Mouse (Mus musculus) right cerebral cortex, postnatal 36 days (tissue): Measurements from ENCODE around the gene Kcnq5.
"Not testable (repeated sequence)": the region's sequence is repeated elsewhere in the genome, so short reads cannot be mapped to it uniquely, and the experiment has no call there.

Experiments
- DNase-seq, 2 experiments: peaks; one replicate each; pipeline ENCODE4 v3.0.0; 2022; ENCODE audit warnings: low spot score in 2 of 2, mixed read lengths in 1 of 2

Kcnq5 gene

DNA sequence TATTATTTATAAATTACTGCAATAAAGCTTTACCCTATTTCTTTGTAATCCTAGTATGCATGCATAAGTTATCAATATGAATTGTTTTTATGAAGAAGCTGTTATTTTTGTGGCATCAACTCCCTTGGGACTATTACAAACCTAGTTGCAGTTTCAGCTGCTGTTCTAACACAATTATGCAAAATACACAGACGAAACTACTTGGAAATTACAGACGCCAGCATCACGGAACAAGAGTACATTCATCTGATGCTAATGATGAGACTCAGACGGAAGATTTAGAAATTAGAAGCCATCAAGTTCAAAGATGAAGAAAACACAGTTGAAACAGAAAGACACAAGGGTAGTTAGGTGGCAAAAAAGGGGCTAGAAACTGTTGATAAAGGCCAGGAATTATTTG, 310.9 kb downstream of the Kcnq5 start:
- DNase-seq: no peak

- DNase-seq: no peak
Observed at GRCm38 (mm10) chr1:21635406-21635805, 326.3 kb downstream of the Kcnq5 start.

- no peak for DNase-seq
Observed at GRCm38 (mm10) chr1:21634013-21634412, 327.7 kb downstream of the Kcnq5 start.

DNA sequence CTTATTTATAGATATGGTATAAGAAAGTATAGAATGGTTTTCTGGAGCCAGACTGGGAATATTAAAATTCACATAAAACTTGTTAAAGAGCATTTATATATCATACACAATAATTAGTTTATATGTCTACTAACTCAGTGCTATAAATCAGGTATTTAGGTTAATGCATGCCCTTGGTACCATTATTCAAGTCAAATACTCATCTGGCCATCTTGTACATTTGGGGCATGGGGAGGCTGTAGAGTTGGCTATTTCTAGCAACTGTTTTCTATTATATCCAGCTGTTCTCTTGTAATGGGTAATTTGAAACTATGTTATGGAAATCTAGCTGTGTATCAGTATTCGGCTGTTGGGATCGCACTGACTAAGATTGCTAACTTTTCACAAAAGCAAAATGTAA, 339.3 kb downstream of the Kcnq5 start:
- no peak for DNase-seq

DNA sequence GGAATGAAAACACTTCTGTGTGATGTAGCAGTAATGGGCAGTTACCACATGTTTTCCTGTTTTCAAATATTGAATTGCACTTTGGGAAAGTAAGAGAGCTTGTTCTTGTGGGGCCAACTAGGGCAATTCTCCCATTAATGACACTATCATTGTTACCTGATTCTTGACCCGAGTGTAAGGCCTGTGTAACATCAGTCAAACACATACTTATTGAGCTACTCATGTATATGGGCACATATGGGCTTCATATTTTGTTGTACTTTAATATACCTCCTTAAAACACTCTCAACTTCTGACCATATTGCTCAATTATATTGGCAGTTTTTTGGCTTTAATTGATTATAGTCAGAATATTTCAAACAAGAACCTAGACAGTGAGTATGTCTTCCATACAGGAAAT, 339.7 kb downstream of the Kcnq5 start:
- DNase-seq: no peak

DNA sequence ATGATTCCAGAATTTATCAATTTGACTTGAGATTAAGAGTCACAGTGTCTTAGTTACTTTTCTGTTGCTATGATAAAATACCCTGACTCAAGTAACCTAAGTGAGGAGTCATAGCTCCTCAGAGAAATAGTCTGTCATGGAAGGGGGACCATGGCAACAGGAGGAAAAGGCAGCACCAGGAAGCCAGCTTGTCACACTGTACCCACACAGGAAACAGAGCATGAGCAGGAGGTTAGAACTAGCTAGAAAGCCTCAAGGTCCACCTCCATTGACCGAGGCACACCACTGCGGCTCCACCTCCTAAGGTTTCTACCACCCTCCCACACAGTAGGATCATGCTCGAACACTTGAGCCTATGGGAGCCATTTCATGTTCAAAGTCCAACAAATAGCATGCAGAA, 343.0 kb downstream of the Kcnq5 start:
- DNase-seq: no peak

DNA sequence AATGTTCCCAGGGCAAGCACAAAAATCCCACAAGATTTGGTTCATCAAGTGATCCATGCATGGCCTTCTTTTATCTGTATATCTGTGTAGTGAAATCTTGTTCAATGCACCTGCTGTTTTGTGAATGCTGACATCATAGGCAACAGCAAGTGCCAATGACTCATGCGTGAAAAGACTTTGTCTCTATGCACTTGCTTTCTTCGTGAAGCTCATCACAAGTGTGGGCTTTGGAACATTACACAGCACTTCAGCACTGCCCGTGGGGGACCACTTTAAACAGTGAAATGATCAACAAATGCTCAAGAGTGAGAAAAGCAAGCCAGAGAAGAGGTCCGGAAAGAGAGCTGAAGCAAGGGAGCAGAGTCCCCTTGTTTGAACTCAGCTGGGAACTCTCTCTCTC, 345.1 kb downstream of the Kcnq5 start:
- DNase-seq: peak in 1 of 2 experiments; percentile 11

DNA sequence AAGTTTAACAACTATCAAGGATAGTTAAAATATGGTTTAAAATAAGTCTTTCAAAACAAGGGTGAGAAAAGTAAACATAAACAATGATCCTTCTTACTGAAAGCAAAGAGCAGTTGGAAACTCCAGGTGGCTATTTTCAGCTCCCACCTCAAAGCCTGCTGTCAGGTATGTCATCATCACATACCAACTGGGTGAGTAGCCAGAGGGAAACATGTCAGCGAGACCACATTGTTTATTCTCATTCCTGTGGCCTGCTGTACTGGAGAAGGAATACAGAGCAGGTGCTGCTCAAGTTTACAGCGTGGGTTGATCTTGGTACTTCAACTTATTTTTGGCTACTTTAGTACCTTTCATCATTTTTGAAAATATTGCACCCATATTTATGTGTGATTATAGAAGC, 347.8 kb downstream of the Kcnq5 start:
- DNase-seq: no peak

DNA sequence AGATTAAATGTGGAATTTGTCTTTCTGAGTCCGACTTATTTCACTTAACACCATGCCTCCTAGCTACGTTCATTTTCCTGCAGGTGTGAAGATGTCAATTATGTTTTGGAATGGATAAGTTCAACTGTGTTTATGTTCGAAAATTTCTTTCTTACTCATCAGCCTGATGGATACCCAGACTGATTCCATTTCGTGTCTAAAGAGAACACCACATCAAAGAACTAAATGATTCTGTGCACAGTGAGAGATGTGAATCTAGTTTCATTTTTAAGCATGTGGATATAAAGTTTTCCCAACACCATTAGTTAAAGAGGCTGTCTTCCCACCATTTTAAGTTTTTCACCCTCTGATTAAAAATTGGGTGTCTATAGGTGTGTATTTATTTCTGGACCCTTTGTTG, 357.7 kb downstream of the Kcnq5 start:
- no peak for DNase-seq

DNA sequence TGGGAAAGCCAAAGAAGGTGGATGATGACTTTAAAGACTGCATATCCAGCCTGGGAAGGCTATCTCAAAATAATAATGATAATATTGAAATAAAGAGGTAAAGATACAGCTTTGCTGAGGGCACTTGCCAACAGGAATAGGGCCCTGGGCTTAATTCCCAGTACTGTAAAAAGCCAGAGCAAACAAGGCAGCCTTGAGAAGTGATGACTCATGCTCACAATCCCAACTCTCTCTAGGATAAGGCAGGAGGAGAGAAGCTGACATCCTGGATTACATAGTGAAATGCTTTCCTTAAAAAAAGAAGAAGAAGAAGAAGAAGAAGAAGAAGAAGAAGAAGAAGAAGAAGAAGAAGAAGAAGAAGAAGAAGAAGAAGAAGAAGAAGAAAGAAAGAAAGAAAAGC, 359.2 kb downstream of the Kcnq5 start:
- DNase-seq: no peak

DNA sequence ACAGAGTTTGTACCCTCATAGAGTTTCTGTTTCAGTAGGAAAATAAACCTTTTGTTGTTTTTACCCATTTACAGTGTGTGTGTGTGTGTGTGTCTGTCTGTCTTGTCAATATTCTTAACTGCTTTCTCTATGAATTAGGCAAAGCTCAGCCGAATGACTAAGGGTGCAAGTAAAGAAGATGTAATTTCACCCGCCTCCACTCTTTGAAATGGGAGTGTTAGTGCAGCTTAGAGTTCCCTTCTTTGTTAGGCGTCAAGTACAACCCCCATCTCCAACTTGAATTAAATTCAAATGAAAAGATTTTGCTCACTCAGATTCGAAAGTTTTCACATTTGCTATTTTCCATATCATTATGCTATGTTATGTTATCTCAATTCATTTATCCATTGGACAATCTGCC, 361.1 kb downstream of the Kcnq5 start:
- no peak for DNase-seq

GRCm38 (mm10) chr1:21593872-21594271, 367.9 kb downstream of the Kcnq5 start:
- no peak for DNase-seq

- DNase-seq: not testable (repeated sequence)
Observed at GRCm38 (mm10) chr1:21567397-21567796, 394.3 kb downstream of the Kcnq5 start.

GRCm38 (mm10) chr1:21554630-21555029, 407.1 kb downstream of the Kcnq5 start:
- DNase-seq: no peak

DNA sequence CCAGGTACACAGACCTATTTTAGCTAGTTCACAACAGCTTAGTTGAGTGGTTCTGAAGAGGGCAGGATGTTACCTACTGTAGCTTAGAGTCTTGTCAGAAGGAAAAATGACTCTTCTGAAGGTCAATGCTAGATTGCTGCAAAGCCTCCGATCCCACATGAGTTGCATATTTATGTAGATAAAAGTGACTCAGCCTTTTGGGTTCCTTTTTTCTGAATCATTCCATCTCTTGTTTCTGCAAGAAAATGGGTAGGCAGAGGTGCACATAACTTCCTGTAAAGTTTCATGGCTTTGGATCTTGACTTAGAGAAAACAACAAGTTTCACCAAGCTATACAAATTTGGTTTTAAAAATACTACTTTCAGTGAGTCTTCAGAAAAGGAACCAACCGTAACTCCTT, 409.0 kb downstream of the Kcnq5 start:
- DNase-seq: no peak

- no peak for DNase-seq
Observed at GRCm38 (mm10) chr1:21543909-21544308, 417.8 kb downstream of the Kcnq5 start.

DNA sequence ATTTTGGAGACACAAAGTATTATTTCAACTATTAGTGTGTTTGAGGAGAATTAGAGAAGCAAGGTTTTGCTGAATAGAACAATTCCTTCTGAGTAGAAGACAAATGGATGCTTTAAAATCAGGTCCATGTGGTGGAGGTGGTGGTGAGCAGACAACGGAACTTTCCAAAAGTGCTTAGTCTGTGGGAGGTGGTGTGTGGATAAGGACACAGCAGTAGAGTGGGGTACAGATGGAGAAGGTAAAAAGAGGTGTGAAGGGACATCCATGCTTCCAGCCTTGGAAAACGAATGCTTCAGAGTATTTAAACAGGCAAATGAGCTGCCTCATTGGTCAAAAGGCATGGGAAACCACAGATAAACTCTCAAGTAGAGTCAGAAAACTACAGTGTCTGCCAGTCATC, 422.3 kb downstream of the Kcnq5 start:
- DNase-seq: peak; percentile 8 to 68

DNA sequence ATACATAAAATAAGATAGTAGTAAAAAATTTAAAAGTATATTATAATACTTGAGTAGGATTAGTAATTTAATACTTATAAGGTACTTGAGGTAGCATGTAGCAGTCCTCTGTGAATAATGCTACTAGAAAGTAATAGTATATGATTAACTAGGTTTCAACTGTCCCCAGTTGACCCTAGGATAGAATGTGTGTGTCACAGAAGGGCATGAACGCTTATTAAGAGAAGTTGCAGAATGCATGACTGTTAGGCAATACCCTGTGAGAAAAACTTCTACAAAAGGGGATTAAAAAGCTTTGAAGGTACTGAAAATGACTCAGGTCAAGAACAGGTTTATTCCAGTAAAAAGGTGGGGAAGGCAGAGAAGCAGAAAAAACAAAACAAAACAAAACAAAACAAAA, 430.9 kb downstream of the Kcnq5 start:
- no peak for DNase-seq

GRCm38 (mm10) chr1:21521995-21522394, 439.7 kb downstream of the Kcnq5 start:
- no peak for DNase-seq

DNA sequence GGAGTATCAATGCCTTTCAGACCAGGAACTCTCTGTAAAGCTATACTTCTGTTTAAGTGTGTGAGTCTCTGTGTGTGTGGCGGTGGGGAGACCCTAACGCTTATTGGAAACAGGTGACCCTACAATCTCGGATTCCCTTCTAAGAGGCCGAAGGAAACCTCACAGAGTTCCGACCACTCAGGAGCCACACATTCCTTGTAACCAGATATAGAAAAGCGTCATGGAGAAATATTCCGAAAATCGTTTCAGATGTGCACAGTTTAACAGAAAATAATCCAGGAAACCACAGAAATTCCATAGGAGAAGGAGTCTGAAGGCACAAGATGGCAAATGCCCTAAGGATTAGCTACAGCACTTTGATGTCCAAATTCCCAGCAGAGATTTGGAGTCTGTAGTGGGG, 440.3 kb downstream of the Kcnq5 start:
- no peak for DNase-seq

- no peak for DNase-seq
Observed at GRCm38 (mm10) chr1:21520116-21520645, 441.6 kb downstream of the Kcnq5 start.

GRCm38 (mm10) chr1:21506665-21507064, 455.1 kb downstream of the Kcnq5 start:
- DNase-seq: no peak

DNA sequence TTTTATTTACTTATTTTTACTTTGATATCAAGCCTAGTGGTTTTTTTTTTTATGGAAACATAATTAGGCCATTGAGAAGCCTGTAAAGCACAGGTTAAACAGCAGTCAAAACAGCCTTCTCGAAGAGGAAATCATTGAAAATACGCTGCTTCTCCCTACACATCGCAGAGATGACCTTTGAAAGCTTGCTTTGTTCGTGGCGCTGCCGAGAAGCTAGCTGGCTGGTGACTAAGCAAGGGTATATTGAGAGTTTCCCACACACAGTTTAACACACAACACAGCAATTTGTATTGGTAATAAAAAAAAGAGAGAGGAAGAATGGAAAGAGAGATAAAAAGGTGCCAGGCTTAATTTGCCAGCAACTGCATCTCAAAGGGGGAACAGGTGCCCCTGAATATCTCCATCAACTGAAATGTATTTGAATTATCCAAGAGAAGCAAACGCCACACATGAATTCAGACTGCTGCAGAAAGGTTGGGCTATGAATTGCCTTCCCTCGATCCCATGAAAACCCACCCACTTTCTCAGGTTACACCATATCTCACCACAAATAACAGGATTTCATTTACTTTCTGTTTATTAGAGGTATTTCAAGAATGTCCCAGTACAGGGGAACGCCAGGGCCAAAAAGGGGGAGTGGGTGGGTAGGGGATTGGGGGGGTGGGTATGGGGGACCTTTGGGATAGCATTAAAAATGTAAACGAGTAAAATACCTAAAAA, 461.8 kb downstream of the Kcnq5 start:
- no peak for DNase-seq

DNA sequence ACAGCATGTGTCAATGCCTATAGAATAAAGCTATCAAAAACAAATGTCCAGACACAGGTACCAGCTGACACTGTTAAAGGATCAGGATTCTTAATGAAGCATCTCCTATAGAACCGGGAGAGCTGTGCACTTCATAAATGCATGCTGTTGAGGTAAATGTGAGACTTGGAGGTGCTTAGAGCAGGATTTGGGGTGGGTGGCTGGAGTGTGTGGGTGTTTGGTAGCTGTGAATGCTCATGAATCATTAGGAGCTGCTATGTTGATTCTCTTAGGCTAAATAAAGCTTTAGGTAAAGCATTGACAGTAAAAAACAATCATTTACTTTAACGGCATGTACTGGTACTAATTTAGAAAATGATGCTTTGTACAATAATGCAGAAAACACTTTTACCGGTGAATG, 465.4 kb downstream of the Kcnq5 start:
- no peak for DNase-seq
